Mouse (Mus musculus) liver, adult 2 months (tissue): Measurements from ENCODE around the gene Spink4.

Experiments
- CTCF ChIP-seq: fragments of 200-500 bp; IDR thresholded peaks from 2 replicates; pipeline ENCODE4 v1.5.1; 2011; ENCODE audit warnings: low read depth, low read length, control low read depth
- POLR2A ChIP-seq: fragments of 200-500 bp; IDR thresholded peaks from 2 replicates; pipeline ENCODE4 v1.6.1; 2011; ENCODE audit warnings: low read length, control low read depth; ENCODE audit not compliant: insufficient read depth; ENCODE audit errors: extremely low read depth

GRCm38 (mm10) chr4:40888839-40889238 is 31.0 kb upstream of the Spink4 start:
- TF ChIP-seq POLR2A (no peak), CTCF (no peak)
